Mouse (Mus musculus): ENCODE data around the gene Gk5. TPM values are rescaled to one million over a fixed set of nuclear protein-coding genes. Genes with fewer than 3 reads are reported as not detected.
"Not testable (repeated sequence)": the region's sequence is repeated elsewhere in the genome, so short reads cannot be mapped to it uniquely, and the experiment has no call there.

Gene Gk5
- total and polyA plus RNA-seq, 2 experiments from 2014 or later: 2.2 to 7.4 TPM

GRCm38 (mm10) chr9:96152801-96153200 lies 33.6 kb downstream of the Gk5 start:
- ATAC-seq (ENCODE audit: low FRiP score) (no peak), DNase-seq (ENCODE audit: low spot score) (no peak)
- 91% methylated on average over 7 of the region's 7 CpGs for WGBS
- TF ChIP-seq CTCF (IDR thresholded peaks at IDR 0.05): no peak
- no peaks in the 10 kb centered on the region for H3K4me1 ChIP-seq (ENCODE audit: insufficient read depth, low read length)
- no peak overlapping the region for H3K27ac ChIP-seq (ENCODE audit: low read depth, low read length)
- H3K36me3 ChIP-seq (ENCODE audit: insufficient read depth, low read length): peaks cover 10% of the 10 kb centered on the region
- no peak overlapping the region for H3K4me3 ChIP-seq (ENCODE audit: low read depth, low read length)
- no peak overlapping the region for H3K4me2 ChIP-seq (ENCODE audit: low read depth, low read length, poor library complexity, severe bottlenecking)
- no peaks in the 10 kb centered on the region for H3K27me3 ChIP-seq (ENCODE audit: insufficient read depth, low read length)
- no peak overlapping the region for H3K9ac ChIP-seq (replicated peaks; ENCODE audit: low read length, poor library complexity, severe bottlenecking)
- H3K9me3 ChIP-seq (ENCODE audit: low read length): no peaks in the 10 kb centered on the region

- no peak for TF ChIP-seq CTCF (IDR thresholded peaks at IDR 0.05)
- ATAC-seq (ENCODE audit: low FRiP score): no peak
- Histone ChIP-seq H3K4me1 (ENCODE audit: insufficient read depth, low read length) (no peaks in the 10 kb centered on the region), H3K9ac (replicated peaks; ENCODE audit: low read length, poor library complexity, severe bottlenecking) (no peak overlapping the region), H3K9me3 (ENCODE audit: low read length) (no peaks in the 10 kb centered on the region), H3K27me3 (ENCODE audit: insufficient read depth, low read length) (no peaks in the 10 kb centered on the region), H3K4me2 (ENCODE audit: low read depth, low read length, poor library complexity, severe bottlenecking) (no peak overlapping the region), H3K4me3 (ENCODE audit: low read depth, low read length) (no peak overlapping the region), H3K27ac (ENCODE audit: low read depth, low read length) (no peak overlapping the region), H3K36me3 (ENCODE audit: insufficient read depth, low read length) (peaks cover 6% of the 10 kb centered on the region)
- DNase-seq (ENCODE audit: low spot score): no peak
- WGBS: 60% methylated on average over 4 of the region's 4 CpGs
Measured at GRCm38 (mm10) chr9:96158431-96158830, 39.3 kb downstream of the Gk5 start.

GRCm38 (mm10) chr9:96159047-96159446 lies 39.9 kb downstream of the Gk5 start:
- TF ChIP-seq CTCF (IDR thresholded peaks at IDR 0.05): no peak
- WGBS: 91% methylated on average over 3 of the region's 3 CpGs
- Histone ChIP-seq H3K9me3 (ENCODE audit: low read length) (no peaks in the 10 kb centered on the region), H3K27me3 (ENCODE audit: insufficient read depth, low read length) (no peaks in the 10 kb centered on the region), H3K4me2 (ENCODE audit: low read depth, low read length, poor library complexity, severe bottlenecking) (no peak overlapping the region), H3K4me3 (ENCODE audit: low read depth, low read length) (no peak overlapping the region), H3K27ac (ENCODE audit: low read depth, low read length) (no peak overlapping the region), H3K9ac (replicated peaks; ENCODE audit: low read length, poor library complexity, severe bottlenecking) (no peak overlapping the region), H3K4me1 (ENCODE audit: insufficient read depth, low read length) (no peaks in the 10 kb centered on the region), H3K36me3 (ENCODE audit: insufficient read depth, low read length) (peaks cover 3% of the 10 kb centered on the region)
- DNase-seq (ENCODE audit: low spot score): no peak
- ATAC-seq (ENCODE audit: low FRiP score): no peak

- H3K36me3 ChIP-seq (ENCODE audit: insufficient read depth, low read length): no peaks in the 10 kb centered on the region; the same call in none of the 2 replicates
- WGBS: 87% methylated on average over 3 of the region's 3 CpGs
- no peaks in the 10 kb centered on the region for H3K9me3 ChIP-seq (ENCODE audit: low read length)
- no peak overlapping the region for H3K4me3 ChIP-seq (ENCODE audit: low read depth, low read length)
- ATAC-seq (ENCODE audit: low FRiP score) (no peak), DNase-seq (ENCODE audit: low spot score) (no peak)
- H3K4me1 ChIP-seq (ENCODE audit: insufficient read depth, low read length): no peaks in the 10 kb centered on the region
- TF ChIP-seq CTCF (IDR thresholded peaks at IDR 0.05): no peak
- H3K27me3 ChIP-seq (ENCODE audit: insufficient read depth, low read length): no peaks in the 10 kb centered on the region
- H3K9ac ChIP-seq (replicated peaks; ENCODE audit: low read length, poor library complexity, severe bottlenecking): no peak overlapping the region
- H3K27ac ChIP-seq (ENCODE audit: low read depth, low read length): no peak overlapping the region
- H3K4me2 ChIP-seq (ENCODE audit: low read depth, low read length, poor library complexity, severe bottlenecking): no peak overlapping the region
Measured at GRCm38 (mm10) chr9:96160767-96161166, 41.6 kb downstream of the Gk5 start.

GRCm38 (mm10) chr9:96162421-96162820 lies 43.3 kb downstream of the Gk5 start:
- no peak overlapping the region for H3K4me3 ChIP-seq (ENCODE audit: low read depth, low read length)
- H3K9me3 ChIP-seq (ENCODE audit: low read length): no peaks in the 10 kb centered on the region
- DNase-seq (ENCODE audit: low spot score) (no peak), ATAC-seq (ENCODE audit: low FRiP score) (no peak)
- 70% methylated on average over 5 of the region's 5 CpGs for WGBS
- no peak overlapping the region for H3K9ac ChIP-seq (replicated peaks; ENCODE audit: low read length, poor library complexity, severe bottlenecking)
- H3K27ac ChIP-seq (ENCODE audit: low read depth, low read length): no peak overlapping the region
- TF ChIP-seq CTCF (IDR thresholded peaks at IDR 0.05): no peak
- no peak overlapping the region for H3K4me2 ChIP-seq (ENCODE audit: low read depth, low read length, poor library complexity, severe bottlenecking)
- H3K27me3 ChIP-seq (ENCODE audit: insufficient read depth, low read length): no peaks in the 10 kb centered on the region
- no peaks in the 10 kb centered on the region for H3K4me1 ChIP-seq (ENCODE audit: insufficient read depth, low read length)
- H3K36me3 ChIP-seq (ENCODE audit: insufficient read depth, low read length): no peaks in the 10 kb centered on the region; the same call in none of the 2 replicates

GRCm38 (mm10) chr9:96163443-96163842 lies 44.3 kb downstream of the Gk5 start:
- no peak for ATAC-seq (ENCODE audit: low FRiP score)
- DNase-seq (ENCODE audit: low spot score): no peak
- Histone ChIP-seq H3K4me3 (ENCODE audit: low read depth, low read length) (no peak overlapping the region), H3K36me3 (ENCODE audit: insufficient read depth, low read length) (no peaks in the 10 kb centered on the region; the same call in 1 of the 2 replicates), H3K4me2 (ENCODE audit: low read depth, low read length, poor library complexity, severe bottlenecking) (no peak overlapping the region), H3K4me1 (ENCODE audit: insufficient read depth, low read length) (no peaks in the 10 kb centered on the region), H3K9me3 (ENCODE audit: low read length) (no peaks in the 10 kb centered on the region), H3K27ac (ENCODE audit: low read depth, low read length) (no peak overlapping the region), H3K27me3 (ENCODE audit: insufficient read depth, low read length) (no peaks in the 10 kb centered on the region), H3K9ac (replicated peaks; ENCODE audit: low read length, poor library complexity, severe bottlenecking) (no peak overlapping the region)
- no peak for TF ChIP-seq CTCF (IDR thresholded peaks at IDR 0.05)
- whole genome bisulfite sequencing: over 99% methylated on average over 7 of the region's 7 CpGs

GRCm38 (mm10) chr9:96163983-96164382 lies 44.8 kb downstream of the Gk5 start:
- not testable (repeated sequence) for H3K9ac ChIP-seq (replicated peaks; ENCODE audit: low read length, poor library complexity, severe bottlenecking); H3K4me2 ChIP-seq (ENCODE audit: low read depth, low read length, poor library complexity, severe bottlenecking); H3K27me3 ChIP-seq (ENCODE audit: insufficient read depth, low read length); ATAC-seq (ENCODE audit: low FRiP score); H3K4me3 ChIP-seq (ENCODE audit: low read depth, low read length); H3K9me3 ChIP-seq (ENCODE audit: low read length); H3K4me1 ChIP-seq (ENCODE audit: insufficient read depth, low read length); DNase-seq (ENCODE audit: low spot score); H3K36me3 ChIP-seq (ENCODE audit: insufficient read depth, low read length); H3K27ac ChIP-seq (ENCODE audit: low read depth, low read length)
- WGBS: 98% methylated on average over 13 of the region's 15 CpGs
